Mouse (Mus musculus): ENCODE results near the gene Gpsm1.
A peak's percentile ranks its signal among the peaks of the same experiment; 100 is the strongest.

The Gpsm1 gene

DNA sequence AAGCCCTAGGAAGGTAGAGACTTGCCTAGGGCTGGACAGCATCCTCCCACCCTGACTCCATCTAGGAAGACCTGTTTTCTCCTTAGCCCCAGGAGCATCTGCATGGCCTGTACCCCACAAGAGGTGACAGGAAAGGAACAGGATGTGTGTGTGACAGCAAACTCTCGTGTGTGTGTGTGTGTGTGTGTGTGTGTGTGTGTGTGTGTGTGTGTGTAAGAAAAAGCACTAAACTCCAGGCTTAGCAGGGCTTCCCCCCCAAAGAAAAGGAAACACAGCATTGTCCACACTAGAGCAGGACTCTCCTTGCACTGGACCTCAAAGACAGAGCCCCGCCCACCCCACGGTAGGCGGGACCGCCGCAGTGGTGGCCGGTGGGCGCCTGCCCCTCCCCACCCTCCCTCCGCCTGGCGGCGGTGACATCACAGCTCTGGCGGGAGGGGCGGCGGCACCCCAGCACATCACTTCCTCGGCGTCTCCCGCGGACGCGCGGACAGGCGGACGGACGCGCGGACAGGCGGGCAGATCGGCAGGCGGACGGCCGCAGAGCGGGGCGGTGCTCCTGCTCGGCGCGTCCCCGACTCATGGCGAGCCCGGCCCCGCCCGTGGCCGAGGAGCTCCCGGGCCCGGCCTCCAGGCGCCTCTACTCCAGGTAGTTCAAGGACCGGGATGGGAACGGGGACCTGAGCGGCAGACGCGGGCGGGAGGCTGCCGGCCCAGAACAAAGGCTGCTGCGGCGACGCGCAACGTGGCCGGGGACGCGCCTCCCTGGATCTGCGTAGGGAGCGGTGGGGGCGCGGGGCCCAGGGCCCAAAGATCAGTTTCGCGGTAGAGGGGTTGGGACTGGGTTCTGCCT, at the start of gene Gpsm1:
TSS of gene Gpsm1 (plus strand) at position 444 of the 853 bp plus-strand sequence.
- DNase-seq (ENCODE audit: low spot score in 2 of 2), result peak; percentile 35 to 48

DNA sequence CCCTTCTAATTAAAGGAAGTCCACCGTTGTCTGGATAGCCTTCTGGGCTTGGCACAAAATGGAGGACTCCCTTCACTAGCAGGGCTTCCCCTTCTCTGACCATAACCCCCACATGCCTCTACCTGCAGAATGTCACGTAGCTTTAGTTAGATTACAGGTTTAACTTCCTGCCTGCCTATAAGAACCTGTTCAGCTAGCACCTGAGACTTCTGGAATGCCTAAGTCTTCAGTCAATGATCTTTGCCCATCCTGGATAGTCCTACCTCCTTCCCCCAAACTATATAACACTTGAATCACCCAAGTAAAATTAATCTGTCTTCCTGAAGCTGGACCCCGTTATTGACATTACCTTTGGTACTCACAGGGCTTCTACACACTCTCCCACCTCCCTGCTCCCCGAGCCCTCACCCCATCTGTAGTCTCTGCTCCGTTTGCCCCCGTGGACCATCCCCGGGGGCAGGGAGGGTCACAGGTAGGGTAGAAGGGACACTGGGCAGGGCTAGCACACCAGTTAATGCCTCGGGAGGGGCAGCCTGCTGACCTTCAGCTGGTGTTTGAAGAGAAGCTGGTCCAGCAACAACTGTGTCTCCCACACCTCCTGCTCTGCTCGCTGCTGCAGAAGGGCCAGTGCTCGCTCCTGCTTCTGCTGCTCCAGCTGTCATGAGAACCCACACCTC, 49.1 kb upstream of the Gpsm1 start:
- no peak for DNase-seq (ENCODE audit: low spot score in 2 of 2)

DNA sequence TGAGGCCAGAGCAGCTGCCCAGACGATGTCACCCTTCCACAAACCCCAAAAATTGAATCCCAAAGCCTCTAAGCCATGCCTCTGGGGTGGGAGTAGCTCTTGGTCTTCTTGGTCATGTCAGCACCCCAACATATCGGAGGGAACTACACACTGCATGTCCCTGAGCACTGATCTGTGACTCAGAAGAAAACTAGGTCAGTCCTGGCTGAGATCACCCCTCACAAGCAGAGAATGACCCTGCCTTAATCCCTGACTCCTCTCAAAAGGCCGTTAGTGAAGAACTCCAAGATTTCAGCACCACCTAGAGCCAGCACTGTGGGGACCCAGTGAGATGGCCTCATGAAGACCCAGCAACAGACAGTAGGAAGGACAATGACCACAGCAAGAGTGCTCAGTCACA, 47.1 kb upstream of the Gpsm1 start:
- no peak for DNase-seq (ENCODE audit: low spot score in 2 of 2)

DNA sequence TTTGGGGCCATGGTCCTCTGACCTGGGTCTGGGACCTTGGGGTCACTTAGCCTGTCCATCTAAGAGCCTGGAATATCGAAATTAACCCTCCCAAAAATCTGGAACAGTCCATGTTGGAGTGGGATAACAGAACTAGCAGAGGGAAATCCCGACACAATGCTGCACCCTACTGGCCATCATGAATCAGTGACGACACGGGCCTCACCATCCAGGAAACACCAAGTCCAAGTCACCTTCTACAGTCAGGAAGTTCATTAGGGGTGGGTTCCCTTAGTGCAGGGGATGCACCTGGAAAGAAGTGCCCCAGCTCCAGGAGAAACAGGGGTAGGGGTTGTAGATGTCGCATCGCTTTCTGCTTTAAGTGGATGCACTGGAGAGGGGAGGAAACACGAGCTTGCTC, 41.7 kb upstream of the Gpsm1 start:
- DNase-seq (ENCODE audit: low spot score in 2 of 2), result peak; percentile 5 to 44

DNA sequence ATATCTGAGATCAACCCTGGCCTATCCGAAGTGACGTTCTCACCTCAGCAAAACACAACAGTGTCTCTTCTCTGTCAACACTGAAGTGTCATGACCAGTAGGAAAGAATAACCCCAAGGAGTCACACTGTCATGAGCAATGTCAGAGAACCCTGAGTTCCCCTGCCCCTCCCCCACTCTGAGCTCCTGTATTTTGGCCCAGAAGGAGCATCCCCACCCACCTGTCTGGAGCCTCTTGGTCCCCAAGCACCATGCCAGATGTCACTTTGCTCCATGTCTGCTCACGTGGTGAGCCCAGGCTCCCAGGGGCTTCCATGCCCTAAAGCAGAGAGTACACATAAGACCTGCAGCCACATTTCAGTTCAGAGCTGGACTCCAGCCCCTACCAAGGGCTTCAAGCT, 35.6 kb upstream of the Gpsm1 start:
- no peak for DNase-seq (ENCODE audit: low spot score in 2 of 2)

DNA sequence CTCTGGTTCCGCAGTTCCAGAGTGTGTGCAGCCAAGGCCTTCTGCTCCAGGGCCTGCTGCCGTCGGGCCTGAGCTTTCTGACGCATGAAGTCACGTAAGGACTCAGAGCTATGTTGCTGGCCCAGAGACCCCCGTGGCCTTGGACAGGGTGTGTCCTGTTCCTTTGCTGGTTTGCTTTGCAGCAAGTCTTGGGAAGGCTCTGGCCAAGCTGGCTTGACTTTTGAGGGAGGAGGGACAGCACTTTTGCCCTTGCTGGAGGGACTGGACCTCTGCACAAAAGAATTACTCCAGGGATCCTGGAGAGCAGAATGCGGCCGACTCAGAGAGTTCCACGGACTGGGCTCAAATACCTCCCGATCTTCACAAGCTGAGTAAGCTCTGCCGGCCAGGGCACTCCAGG, 34.7 kb upstream of the Gpsm1 start:
- no peak for DNase-seq (ENCODE audit: low spot score in 2 of 2)

DNA sequence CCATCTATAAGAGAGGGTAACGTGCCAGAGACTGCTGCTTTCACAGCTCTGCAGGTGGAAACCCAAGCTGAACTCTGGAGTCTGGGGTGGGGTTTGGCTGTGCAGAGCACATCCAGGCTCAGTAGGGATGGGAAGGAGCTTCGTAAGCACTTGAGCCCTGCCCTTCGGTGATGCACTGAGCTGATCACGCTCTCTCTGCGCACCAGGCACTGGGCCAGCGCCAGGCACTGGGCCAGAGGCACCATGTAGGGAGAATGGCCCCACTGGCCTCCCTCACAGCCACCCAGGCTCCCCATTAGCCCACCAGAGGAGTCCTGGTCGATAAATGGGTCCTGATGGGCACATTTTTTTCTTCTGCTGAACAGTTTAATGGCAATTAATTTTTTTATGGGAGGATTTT, 29.5 kb upstream of the Gpsm1 start:
- no peak for DNase-seq (ENCODE audit: low spot score in 2 of 2)

DNA sequence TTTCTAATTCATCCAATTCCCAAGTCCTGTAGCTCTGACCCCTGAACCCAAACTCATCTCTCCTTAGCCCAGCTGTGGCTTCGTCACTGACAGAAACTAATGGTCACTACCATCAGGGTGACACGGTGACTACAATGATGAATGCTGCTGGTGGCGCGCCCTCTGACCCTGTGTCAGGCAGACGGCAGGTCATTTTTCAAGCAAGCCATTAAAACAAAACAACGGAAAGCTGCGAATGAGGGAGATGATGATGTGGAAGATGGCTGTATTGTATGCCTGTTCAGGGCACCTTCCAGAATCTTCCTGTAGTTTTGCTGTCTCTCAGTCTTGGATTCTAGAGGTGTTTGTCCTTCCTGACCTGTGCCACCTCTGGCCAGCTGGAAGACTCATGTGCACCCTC, 28.9 kb upstream of the Gpsm1 start:
- no peak for DNase-seq (ENCODE audit: low spot score in 2 of 2)

DNA sequence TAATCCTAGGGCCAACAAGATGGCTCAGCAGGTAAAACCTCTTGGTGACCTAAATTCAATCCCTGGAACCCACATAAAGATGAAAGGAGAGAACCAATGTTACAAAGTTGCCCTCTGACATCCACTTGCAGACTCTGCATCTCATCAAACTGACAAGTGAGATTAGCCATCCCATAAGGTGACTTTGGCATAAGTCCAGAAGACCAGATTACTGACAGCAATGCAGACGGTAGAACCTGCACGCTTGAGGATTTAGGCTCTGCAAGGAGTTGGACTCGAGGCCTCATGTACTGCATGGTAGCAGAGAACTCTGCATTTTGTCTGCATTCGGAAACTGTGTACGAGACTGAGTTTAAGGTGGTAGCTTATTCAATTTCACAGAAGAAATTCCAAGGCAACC, 25.2 kb upstream of the Gpsm1 start:
- DNase-seq (ENCODE audit: low spot score in 2 of 2), result no peak

DNA sequence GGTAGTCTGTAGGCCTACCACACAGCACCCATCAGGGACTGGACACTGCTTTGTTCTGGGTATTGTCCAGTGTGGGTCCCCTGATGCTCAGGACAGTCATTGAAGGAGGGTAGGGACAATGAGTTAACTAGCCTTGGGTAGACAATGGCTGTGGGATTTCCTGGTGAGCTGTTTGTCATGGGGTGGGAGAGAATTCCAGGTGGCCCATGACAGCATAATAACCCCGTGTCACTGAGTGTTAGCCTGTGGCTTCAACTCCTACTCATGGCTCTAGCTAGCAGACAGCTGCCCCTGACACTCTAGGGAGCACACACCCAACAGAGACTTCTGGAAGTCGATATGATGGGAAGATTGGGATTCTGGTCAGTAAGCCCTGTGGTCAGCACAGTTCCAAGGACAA, 20.9 kb upstream of the Gpsm1 start, which contains the start of gene Ccdc187:
TSS of gene Ccdc187 (minus strand) at position 101 of the 400 bp plus-strand sequence.
- DNase-seq (ENCODE audit: low spot score in 2 of 2), result no peak

DNA sequence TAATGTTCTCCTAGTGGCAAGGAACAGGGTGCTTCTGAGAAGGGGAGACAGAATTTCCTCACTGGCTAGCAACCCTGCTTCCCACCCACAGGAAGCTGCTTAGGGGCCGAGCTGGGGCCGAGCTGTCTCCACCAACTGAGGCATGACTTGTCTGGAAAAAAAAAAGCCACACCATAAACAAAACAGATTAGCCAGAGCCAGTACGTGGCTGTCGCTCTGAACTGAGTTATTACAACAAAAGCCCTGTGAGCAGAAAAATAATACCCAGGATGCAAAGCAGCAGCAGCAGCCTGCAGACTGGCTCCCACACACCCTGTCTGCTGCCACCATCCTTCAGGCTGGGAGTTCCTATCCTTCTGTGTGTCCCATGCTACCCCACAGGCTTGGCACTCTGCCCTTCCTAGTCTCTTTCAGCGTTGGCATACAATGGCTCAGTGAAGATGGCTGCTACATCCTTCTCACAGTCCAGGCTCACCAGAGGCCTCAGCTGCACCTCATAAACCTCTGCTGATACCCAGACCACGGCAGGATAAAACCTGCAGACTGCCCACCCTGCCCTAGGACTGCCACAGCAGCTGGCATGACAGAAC, 18.6 kb upstream of the Gpsm1 start:
- DNase-seq (ENCODE audit: low spot score in 2 of 2), result no peak

DNA sequence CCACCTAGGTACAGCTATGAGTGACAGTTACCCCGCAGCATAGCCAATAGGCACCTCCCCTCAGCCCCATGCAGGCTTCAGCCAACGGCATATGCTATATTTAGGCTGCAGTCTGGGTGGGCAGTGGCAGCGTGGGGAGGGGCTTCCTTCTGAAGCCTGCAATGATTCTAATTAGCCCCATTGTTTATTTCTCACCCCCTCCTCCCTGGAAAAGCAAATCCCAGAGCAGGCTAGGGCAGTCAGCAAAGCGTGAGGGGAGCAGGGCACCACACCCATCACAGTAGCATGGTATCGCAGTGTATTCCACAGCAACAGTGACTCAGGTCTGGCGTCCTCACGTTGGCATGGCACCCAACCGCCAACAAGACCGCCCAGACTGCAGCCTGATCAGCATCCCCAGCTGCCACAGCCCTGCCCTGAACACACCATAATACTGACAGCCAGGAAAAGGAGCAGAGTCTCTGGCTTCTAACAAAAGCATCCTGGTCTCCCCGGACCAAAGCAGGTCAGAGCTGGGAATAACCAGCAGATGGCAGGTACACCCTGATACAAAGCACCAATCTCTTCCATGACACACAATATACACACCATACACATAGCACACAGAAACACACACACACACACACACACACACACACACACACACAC, 17.0 kb upstream of the Gpsm1 start:
- DNase-seq (ENCODE audit: low spot score in 2 of 2), result no peak

DNA sequence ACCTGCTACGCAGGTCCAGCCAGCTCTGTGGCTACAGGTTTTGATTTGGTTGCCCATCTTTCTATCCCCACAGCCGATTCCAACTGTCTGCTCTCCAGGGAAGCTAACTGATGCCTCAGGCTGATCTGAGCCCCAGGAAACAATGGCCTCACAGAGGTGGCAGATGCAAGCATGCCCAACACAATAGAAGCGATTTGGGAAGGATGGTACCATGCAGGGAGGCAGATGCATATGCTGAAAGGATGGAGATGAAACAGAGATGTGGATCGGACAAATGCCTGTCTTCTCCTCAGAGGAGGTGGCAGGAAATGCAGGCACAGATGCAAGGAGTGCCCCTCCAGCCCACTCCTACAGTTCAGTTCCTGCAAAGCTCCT, 16.5 kb upstream of the Gpsm1 start:
- no peak for DNase-seq (ENCODE audit: low spot score in 2 of 2)

DNA sequence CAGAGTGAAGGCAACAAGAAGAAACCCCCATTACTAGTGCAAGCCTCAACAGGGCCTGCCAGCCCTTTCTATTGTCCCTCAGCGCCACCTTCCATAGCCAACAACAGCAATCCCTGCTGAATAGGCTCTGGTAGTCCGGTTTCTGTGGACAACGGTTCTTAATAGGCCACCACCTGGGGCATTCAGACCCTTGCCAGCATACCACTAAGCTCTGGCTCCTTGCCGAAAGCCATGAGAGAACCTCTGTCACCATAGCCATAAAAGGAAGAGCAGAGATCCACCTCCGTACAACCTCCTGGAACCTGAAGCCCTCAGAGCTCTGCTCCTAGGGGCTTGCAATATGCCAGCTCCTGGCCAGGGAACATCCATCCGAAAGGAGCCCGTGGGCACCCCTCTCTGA, 16.0 kb upstream of the Gpsm1 start:
- no peak for DNase-seq (ENCODE audit: low spot score in 2 of 2)

DNA sequence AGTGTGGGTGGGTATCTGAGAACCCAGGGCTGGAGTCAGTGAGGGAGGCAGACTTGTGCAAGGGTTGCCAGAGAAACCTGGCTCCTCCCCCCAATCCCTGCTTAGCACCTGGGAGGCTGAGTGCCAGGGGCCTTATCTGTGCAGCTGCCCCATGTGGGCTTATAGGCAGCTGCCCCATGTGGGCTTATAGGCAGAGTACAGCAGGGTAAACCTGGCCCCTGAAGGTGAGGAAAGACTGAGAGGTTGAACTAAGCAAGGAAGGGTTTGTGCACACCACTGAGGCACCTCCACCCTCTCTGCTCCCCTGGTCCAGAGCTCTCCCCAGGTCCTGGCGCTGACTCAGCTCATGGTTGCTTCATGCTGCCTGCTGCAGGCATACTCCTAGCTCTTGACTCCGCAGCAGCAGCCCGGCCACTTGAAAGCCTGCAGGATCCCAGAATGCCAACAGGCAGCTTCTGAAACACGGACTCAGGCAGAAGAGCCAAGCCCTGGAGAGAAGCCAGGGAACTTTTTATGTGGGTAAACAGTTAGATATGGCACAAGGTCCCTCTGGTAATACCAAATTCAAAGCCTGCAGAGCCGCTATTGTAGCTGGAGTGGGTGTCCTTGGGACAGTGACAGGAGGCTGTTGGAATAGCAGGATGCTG, 15.0 kb upstream of the Gpsm1 start:
- no peak for DNase-seq (ENCODE audit: low spot score in 2 of 2)

DNA sequence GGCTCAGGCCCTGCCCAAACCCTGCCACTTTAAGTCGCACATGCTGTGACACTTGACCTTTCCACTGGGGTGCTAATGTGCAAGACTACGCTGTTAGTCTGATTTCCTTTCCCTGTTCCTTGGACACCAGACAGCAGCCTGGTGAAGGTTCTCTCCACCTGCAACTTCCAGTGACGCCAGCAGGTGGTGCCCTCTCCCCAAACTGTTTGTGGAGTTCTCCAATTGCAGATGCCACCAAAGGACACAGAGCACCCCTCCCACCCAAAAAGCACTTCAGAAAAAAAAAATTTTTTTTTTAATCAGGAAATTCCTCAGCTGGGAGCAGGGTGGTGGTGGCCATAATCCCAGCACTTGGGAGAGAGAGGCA, 14.5 kb upstream of the Gpsm1 start:
- peak; percentile 66 to 82 for DNase-seq (ENCODE audit: low spot score in 2 of 2)

DNA sequence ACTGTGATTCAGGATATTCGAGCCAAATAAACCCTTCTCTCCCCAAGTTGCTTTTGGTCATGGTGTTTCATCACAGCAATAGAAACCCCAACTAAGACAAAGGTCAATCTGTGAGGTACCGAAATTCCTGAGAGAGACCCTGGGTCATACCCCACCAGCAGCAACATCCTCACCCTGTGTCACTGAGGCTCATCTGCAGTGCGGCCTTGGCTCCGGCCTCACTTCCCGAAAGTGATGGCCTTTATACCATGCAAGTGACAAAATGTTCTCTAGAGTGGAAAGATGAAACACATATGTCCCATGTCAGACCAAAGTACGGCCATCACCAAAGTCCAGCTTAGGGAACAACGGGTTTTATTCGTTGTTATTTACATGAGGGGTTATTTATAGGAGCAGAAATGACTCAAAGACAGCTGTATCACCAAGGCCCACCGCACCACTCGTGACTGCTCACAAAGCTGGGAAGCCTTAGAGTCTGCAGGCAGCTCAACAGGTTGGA, 13.3 kb upstream of the Gpsm1 start:
- DNase-seq (ENCODE audit: low spot score in 2 of 2), result no peak

DNA sequence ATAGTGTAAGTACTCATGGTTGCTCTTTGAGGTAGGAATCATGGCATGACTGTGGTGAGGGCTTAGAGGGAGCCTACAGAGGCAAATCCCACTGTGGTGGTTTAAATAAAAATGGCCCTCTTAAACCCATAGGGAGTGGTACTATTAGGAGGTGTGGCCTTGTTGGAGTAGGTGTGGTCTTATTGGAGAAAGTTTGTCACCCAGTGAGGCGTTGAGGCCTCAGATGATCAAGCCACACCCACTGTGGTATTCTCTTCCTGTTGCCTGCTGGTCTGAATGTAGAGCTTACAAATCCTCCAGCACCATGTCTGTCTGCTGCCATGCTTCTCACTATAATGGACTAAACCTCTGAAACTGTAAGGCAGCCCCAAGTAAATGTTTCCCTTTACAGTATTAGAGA, 10.6 kb upstream of the Gpsm1 start:
- DNase-seq (ENCODE audit: low spot score in 2 of 2), result no peak

DNA sequence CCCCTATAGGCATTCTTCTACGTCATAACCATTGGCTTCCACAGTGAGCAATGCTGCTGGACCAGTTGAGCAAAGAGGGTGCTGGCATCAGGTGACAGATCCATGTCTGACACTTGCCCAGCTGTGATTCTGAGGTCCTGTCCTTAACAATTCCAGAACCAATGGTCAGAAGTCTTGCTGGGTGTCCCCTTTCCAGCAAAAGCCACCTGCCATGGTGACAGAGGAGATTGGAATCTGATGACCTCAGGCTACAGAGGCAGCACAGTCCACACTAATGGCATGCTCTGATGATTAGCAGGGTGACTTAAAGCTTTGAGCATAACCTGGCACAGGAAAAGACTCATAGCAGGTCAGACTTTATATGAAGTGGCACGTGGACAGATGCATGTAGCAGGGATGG, 9.8 kb upstream of the Gpsm1 start:
- DNase-seq (ENCODE audit: low spot score in 2 of 2), result no peak

DNA sequence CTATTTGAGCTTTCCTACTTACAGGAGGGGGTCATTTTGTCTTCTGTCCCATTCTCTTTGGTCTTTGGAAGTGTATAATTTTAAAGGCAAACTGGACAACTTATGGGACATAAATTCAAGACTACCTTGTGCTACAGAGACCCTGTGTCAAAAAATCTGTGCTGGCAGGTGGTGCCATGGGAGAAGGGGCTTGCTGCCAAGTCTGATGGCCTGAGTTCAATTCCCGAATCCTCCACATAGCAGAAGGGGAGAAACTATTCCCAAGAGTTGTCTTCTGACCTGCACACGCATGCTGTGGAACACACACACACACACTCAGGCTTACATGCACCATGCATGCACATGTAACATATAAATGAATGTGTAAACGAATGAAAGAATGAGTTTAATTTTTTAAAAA, 8.6 kb upstream of the Gpsm1 start:
- no peak for DNase-seq (ENCODE audit: low spot score in 2 of 2)

DNA sequence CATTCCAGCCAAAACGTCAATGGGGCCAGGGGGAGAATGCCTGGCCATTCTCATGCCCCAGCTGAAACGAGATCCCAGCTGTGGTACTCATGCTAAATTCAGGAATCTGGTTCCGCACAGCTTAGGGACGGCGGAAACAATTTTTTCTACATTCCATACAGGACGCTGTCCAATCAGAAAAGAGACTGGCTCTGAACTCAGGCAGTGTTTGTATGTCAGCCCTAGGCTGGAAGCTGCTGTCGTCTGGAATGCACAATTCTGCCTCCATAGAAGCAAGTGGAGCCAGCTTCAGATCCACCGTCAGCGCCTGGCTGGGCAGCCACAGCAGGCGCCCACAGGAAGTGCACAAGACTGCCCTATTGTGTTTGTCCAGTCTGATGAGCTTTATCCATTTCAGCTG, 5.6 kb upstream of the Gpsm1 start:
- DNase-seq (ENCODE audit: low spot score in 2 of 2), result no peak

DNA sequence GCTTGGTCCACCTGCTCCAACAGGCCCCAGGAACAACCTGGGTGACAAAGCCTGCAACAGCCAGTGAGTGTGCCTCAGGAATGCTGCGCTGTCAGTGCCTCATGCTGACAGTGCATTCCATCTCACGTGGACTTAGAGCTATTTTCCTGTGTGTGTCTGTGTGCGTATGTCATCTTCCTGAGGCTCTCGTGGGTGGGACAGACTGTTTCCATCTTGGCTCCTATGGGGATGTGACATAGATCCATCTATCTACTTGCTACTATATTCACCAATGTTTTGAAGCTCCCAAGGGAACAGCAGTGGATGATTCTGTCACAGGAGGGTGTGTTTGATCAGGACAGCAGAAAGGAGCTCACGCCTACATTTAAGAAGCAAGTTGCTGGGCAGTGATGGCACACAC, 3.4 kb upstream of the Gpsm1 start:
- no peak for DNase-seq (ENCODE audit: low spot score in 2 of 2)
